Mouse (Mus musculus) embryonic facial prominence, embryonic 10.5 days (tissue): ENCODE measurements around the gene Hivep3. TPM values are rescaled to one million over a fixed set of nuclear protein-coding genes. Genes with fewer than 3 reads are reported as not detected.

Experiments
- DNase-seq: peaks from one replicate; pipeline ENCODE4 v3.0.0-alpha.2; 2017; ENCODE audit warnings: low spot score
- H3K27ac ChIP-seq: fragments of 300-500 bp; sonication (generic); replicated peaks from 2 replicates; pipeline ENCODE4 v1.5.1; 2016; ENCODE audit warnings: mild to moderate bottlenecking
- H3K27me3 ChIP-seq: fragments of 300-500 bp; sonication (generic); replicated peaks from 2 replicates; pipeline ENCODE4 v1.6.1; 2016; ENCODE audit warnings: low read depth, mild to moderate bottlenecking; ENCODE audit not compliant: poor library complexity, severe bottlenecking
- H3K36me3 ChIP-seq: fragments of 300-500 bp; sonication (generic); replicated peaks from 2 replicates; pipeline ENCODE4 v1.6.1; 2016; ENCODE audit warnings: mild to moderate bottlenecking, moderate library complexity
- H3K4me1 ChIP-seq: fragments of 300-500 bp; sonication (generic); 2 replicates; pipeline ENCODE4 v1.6.1; 2016
- H3K4me3 ChIP-seq: fragments of 300-500 bp; sonication (generic); 2 replicates; pipeline ENCODE4 v1.5.1; 2016; ENCODE audit warnings: mild to moderate bottlenecking, moderate library complexity
- H3K9me3 ChIP-seq: fragments of 300-500 bp; sonication (generic); 2 replicates; pipeline ENCODE4 v1.6.1; 2016; ENCODE audit warnings: mild to moderate bottlenecking
- WGBS: fragments of 180-500 bp; shearing (Covaris S2); methylation state at CpG from one replicate; pipeline ENCODE4 v1.1.7; 2016; 5-methylcytosine and 5-hydroxymethylcytosine counted together
- polyA plus RNA-seq: library from polyadenylated mRNA; unstranded; fragments of >200 nt; fragmentation: Nextera tagmentation; extraction: Ambion mirVana; gene quantifications from 2 replicates; pipeline ENCODE4 v1.2.1, GENCODE M21; 2016

Hivep3 gene
- polyA plus RNA-seq, result 0.67 and 1.5 TPM in 2 replicates

DNA sequence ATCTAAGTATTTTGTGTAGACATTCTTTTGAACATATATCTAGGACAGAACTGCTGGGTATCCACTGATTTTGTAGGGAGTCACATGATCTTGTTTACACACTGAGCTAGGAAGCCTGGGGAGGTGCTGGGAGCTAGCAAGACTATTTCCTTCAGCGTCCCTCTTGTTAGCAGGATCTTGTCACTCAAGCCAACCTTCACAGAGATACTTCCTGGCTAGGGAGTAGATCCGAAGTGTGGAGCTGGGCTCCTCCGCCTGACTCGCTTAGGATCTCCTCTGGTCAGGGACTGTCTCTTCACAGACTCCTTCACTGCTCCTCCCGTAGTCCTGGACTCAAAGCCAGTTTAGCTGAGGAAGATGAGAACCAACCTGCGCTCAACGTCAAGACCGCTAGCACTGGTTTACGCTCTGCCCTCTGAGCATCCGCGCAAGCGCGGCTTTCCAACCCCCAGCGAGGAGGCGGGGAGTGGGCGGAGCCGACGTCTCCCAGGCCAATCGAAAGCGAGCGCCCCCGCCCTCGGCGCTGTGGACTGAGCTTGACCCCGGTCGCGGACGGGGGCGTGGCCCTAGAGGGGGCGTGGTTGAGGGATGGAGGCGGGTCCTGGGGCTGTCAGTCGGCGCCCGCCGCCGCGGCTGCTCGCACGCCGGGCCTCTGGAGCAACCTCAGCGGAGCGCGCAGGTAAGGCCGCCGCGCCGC, at the start of gene Hivep3:
Gene Hivep3 (plus strand): TSS at position 601 of the 697 bp plus-strand sequence.
- H3K4me1 ChIP-seq, result peaks cover 12% of the 10 kb centered on the region
- peak within 1 kb of the TSS; percentile 86 for H3K4me3 ChIP-seq
- no peaks in the 10 kb centered on the region for H3K36me3 ChIP-seq
- peak within 1 kb of the TSS; percentile 69 for H3K27ac ChIP-seq
- H3K9me3 ChIP-seq, result no peaks in the 10 kb centered on the region
- peak; percentile 100 for DNase-seq
- peaks cover 49% of the 10 kb centered on the region for H3K27me3 ChIP-seq
- under 1% methylated on average over 47 of the region's 47 CpGs for WGBS

DNA sequence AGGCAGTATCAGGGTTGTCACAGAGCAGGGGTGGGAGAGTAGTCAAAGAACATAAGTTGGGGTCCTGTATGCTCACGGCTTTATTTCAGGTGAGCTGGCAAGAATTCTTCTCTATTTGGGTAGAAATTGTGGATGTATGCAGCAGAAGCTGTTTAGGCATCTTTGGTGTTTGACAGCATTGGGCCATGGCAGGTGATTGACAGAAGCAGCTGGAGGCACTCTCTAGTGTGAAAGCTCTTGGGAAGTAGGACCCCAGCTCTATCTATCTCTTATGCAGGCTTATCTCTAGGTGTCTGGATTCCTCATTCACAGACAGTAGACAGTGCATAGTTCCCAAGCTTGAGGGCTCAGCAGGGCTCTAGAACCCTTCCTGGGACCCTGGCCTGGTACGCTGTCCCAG, 47.8 kb upstream of the Hivep3 start:
- Histone ChIP-seq H3K9me3 (no peaks in the 10 kb centered on the region), H3K27ac (no peak overlapping the region), H3K4me1 (peaks cover 11% of the 10 kb centered on the region), H3K36me3 (no peaks in the 10 kb centered on the region), H3K4me3 (no peak overlapping the region), H3K27me3 (no peaks in the 10 kb centered on the region)
- no peak for DNase-seq
- 89% methylated on average over 2 of the region's 2 CpGs for WGBS

DNA sequence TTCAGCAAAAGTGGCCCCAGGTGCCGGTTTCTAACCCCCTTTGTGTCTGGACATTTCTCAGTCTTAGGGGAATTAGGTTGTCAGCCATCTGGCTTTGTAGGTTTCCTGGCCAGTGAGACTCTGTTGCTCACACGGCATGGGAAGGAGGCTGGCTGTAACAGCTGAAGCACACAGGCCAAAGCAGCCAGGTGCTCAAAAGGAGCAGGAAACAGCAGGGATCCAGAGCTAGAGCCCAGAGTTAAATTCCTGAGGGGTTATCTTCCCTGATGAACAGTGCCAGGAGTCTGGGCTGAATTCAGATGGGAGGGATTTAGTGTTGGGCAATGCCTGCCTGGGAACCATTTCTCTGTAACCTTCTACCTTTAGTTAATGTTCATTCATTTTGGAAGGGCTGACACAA, 35.2 kb upstream of the Hivep3 start:
- H3K27ac ChIP-seq, result no peak overlapping the region
- DNase-seq, result no peak

DNA sequence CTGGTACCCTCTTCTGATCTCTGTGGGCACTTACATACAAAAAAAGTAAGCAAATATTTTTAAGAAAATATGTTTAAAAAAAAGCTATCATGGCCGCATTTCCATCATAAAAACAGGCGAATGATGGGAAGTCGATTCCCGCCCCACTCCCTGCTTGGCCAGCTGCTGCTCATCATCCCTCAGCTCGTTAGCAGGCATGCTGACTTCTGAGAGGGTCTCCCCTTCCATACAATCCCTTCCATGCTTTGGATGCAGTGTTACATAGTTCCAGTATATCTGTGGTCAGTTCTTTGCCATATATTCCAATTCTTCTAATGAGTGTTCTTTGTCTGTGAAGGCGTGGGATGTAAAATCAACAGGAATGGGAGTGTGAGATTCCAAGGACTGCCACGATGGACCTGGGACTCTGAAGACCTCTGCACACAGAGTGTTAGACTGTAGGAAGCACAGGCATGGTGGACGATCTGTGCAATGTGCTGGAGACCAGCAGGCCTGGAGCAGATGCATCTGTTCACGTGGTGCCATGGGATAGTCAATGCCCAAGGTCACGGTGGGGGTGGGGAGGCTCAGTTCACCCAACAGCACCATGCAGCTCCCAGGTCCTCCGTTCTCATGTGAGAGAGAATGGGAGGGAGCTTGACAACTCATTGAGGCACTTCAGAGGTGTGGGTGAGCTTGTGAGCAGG, 32.2 kb upstream of the Hivep3 start:
- no peaks in the 10 kb centered on the region for H3K36me3 ChIP-seq
- DNase-seq, result no peak
- WGBS, result 86% methylated on average over 11 of the region's 11 CpGs
- no peak overlapping the region for H3K4me3 ChIP-seq
- H3K27me3 ChIP-seq, result no peaks in the 10 kb centered on the region
- H3K27ac ChIP-seq, result no peak overlapping the region
- H3K9me3 ChIP-seq, result no peaks in the 10 kb centered on the region
- peaks cover 12% of the 10 kb centered on the region for H3K4me1 ChIP-seq

More for the DNA sequence above, 35.2 kb upstream of the Hivep3 start:
- no peaks in the 10 kb centered on the region for H3K36me3 ChIP-seq
- no peaks in the 10 kb centered on the region for H3K9me3 ChIP-seq
- peaks cover 12% of the 10 kb centered on the region for H3K4me1 ChIP-seq
- H3K27me3 ChIP-seq, result no peaks in the 10 kb centered on the region
- WGBS, result 65% methylated on average over 2 of the region's 2 CpGs
- no peak overlapping the region for H3K4me3 ChIP-seq

DNA sequence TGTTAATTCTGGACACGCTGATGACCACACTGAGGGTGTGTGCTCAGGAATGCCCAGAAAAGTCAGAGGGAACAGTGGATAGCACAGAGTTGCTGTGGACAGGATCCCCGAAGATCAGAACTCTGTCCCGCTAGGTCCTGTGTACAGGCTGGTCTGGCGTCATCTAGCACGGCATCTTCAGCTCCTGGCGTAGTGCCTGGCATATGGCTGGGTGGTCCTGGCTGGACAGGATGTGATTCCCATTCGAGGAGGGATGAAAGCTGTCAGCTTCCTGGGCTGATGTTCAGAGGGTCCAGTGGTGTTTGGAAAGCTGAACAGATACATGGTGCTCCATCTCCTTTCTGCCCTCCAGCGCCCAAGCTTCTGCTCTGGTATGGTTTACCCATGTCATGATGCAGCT, 29.6 kb upstream of the Hivep3 start:
- DNase-seq, result no peak
- H3K27ac ChIP-seq, result no peak overlapping the region
- no peak overlapping the region for H3K4me3 ChIP-seq
- no peaks in the 10 kb centered on the region for H3K9me3 ChIP-seq
- no peaks in the 10 kb centered on the region for H3K27me3 ChIP-seq
- WGBS, result 93% methylated on average over 8 of the region's 8 CpGs
- H3K4me1 ChIP-seq, result peaks cover 16% of the 10 kb centered on the region
- H3K36me3 ChIP-seq, result no peaks in the 10 kb centered on the region

DNA sequence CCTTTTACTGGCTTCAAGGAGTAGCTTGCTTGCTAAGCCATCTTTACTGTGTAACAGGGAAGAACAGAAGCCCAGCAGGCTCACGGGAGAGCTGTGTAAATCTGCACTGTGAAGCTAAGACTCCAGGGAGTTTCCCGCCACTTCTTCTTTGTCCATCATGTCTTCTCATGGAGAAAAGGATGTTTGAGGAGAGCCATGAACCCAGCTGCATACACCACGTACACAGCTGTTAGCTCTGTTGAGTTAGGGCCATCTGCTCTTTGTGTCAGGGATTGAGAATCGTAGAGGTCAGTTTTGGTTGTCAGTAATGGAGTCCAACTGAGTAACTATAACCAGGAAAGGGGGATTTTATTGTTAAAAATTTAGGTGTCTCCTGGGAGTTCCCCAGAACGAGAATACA, 26.3 kb upstream of the Hivep3 start:
- H3K27me3 ChIP-seq, result no peaks in the 10 kb centered on the region
- no peak overlapping the region for H3K27ac ChIP-seq
- H3K4me3 ChIP-seq, result no peak overlapping the region
- DNase-seq, result no peak
- 69% methylated on average over 5 of the region's 5 CpGs for WGBS
- no peaks in the 10 kb centered on the region for H3K9me3 ChIP-seq
- no peaks in the 10 kb centered on the region for H3K36me3 ChIP-seq
- peaks cover 8% of the 10 kb centered on the region for H3K4me1 ChIP-seq

DNA sequence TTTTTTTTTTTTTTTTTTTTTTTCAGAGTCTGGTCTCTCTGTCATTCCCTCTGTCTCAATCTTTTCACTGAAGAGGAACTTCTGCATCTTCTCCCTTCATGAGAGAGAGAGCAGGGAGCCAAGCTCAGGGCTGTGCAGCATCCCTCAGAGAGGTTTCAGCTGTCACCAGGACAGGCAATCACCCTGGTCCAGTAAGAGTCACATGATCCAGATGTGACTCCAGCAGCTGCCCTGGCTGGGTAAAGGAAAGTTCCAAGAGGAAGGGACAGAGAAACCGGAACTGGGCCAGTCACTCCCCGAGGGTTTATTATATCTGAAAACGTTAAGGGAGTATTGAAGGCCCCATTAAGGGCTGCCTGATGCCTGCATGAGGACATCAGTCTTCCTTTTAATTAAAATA, 25.8 kb upstream of the Hivep3 start:
- Histone ChIP-seq H3K4me3 (no peak overlapping the region), H3K9me3 (no peaks in the 10 kb centered on the region), H3K27ac (no peak overlapping the region), H3K36me3 (no peaks in the 10 kb centered on the region), H3K4me1 (peaks cover 3% of the 10 kb centered on the region; the same call in 1 of the 2 replicates), H3K27me3 (no peaks in the 10 kb centered on the region)
- no peak for DNase-seq
- 42% methylated on average over 3 of the region's 3 CpGs for WGBS

DNA sequence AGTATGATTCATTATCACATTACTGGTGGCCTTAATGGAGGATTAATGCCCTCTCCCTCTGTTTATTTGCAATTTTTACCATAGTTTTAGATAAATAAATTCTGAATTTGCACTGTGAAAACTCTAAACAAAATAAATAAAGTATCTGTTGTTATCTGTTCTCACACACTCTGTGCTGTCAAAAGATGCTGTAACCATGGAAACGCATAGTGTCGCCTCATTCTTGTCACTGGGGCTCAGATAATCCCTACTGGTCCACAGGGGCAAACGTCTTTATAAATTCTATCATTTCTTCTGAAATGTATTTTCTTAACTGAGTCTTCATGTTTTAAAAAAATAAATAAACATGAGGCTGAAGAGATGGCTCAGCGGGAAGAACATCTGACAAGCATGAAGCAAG, 23.4 kb upstream of the Hivep3 start:
- Histone ChIP-seq H3K4me3 (no peak overlapping the region), H3K27me3 (no peaks in the 10 kb centered on the region), H3K9me3 (no peaks in the 10 kb centered on the region), H3K27ac (no peak overlapping the region), H3K4me1 (0 out of 2 replicates have a peak, but pooled peaks cover 3% of the 10 kb centered on the region), H3K36me3 (no peaks in the 10 kb centered on the region)
- 78% methylated on average over 4 of the region's 4 CpGs for WGBS
- no peak for DNase-seq

DNA sequence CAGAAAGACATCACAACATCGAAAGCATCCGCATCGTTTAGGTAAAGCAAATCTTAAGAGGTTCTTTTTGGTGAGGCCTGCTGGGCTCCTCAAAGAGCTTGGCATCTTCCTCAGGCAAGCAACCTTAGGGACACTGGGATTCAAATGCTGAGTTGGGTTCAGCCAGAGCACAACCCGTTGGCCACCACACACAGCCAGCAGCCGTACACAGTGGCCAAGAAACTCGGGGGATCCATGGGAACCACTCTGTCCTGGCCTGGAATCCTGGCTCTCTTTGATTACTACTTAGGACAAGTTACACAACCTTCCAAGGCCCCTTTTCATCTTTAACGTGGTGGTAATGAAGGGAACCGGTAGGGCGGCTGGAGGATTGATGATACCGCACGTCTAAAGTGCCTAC, 16.1 kb upstream of the Hivep3 start:
- no peaks in the 10 kb centered on the region for H3K9me3 ChIP-seq
- WGBS, result 85% methylated on average over 11 of the region's 11 CpGs
- no peak overlapping the region for H3K4me3 ChIP-seq
- H3K27ac ChIP-seq, result no peak overlapping the region
- H3K27me3 ChIP-seq, result no peaks in the 10 kb centered on the region
- no peak for DNase-seq
- H3K36me3 ChIP-seq, result no peaks in the 10 kb centered on the region
- no peaks in the 10 kb centered on the region for H3K4me1 ChIP-seq

DNA sequence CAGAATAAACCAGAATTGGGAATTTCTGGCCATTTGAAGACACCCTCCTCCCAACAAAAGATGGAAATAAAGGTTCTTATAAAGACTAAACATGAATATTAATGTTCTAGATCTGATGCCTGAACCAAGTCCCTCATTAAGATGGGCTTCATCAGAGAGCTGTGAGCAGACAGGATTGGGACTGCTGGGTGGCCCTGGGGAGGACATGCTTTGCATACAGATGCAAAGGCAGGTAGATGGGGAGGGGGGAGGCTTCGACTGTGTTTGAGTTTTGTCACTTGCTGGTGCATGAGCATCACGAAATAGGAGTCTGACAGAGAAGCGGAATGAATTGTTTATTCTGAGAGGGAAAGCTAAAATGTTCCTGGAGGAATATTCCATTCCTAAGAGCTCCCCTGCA, 12.1 kb upstream of the Hivep3 start:
- no peaks in the 10 kb centered on the region for H3K9me3 ChIP-seq
- no peaks in the 10 kb centered on the region for H3K4me1 ChIP-seq
- H3K36me3 ChIP-seq, result no peaks in the 10 kb centered on the region
- H3K27ac ChIP-seq, result no peak overlapping the region
- H3K4me3 ChIP-seq, result no peak overlapping the region
- H3K27me3 ChIP-seq, result no peaks in the 10 kb centered on the region
- 86% methylated on average over 3 of the region's 3 CpGs for WGBS
- no peak for DNase-seq

DNA sequence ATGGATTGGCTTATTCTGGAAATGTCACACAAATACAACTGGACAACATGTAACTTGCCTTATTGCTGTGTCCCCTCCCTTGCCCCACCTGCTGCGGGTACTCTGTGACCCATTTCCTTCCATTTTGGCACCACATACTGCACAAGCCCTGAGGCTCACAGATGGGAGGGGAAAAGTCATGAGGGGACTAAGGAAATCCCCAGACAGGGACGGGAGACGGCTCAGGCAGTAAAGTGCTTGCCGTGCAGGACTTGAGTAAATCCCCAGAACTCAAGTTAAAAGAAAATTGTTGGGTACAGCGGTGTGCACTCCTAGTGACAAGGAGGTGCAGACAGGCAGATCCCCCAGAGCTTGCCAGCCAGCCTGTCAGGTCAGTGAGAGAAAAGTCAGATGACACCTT, 7.5 kb upstream of the Hivep3 start:
- H3K27ac ChIP-seq, result no peak overlapping the region
- no peaks in the 10 kb centered on the region for H3K27me3 ChIP-seq
- no peaks in the 10 kb centered on the region for H3K36me3 ChIP-seq
- no peaks in the 10 kb centered on the region for H3K4me1 ChIP-seq
- 69% methylated on average over 5 of the region's 5 CpGs for WGBS
- DNase-seq, result no peak
- H3K4me3 ChIP-seq, result no peak overlapping the region
- no peaks in the 10 kb centered on the region for H3K9me3 ChIP-seq

DNA sequence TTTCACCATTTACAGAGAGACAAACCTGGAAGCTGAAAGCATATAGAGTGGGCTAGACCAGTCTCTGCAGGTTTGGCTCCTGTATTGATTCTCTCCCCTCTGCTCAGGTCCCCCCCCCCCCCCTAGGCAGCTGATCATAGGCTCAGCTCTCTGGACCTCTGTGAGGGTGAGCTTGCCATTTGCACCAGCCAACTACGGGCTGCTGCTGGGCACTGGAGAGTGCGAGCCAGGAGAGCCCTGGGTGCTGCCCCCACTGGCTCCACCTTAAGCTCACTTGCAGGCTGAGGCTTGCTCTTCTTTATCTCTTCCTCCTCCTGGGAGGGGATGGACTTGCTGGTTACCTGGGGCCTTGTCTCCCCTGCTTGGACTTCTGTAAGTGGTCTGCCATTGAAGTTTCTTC, 5.7 kb upstream of the Hivep3 start:
- Histone ChIP-seq H3K9me3 (no peaks in the 10 kb centered on the region), H3K4me1 (peaks cover under 1% of the 10 kb centered on the region), H3K27me3 (0 out of 2 replicates have a peak, but pooled peaks cover 5% of the 10 kb centered on the region), H3K4me3 (no peak overlapping the region), H3K27ac (no peak overlapping the region), H3K36me3 (no peaks in the 10 kb centered on the region)
- no peak for DNase-seq
- WGBS, result 68% methylated on average over 2 of the region's 2 CpGs

DNA sequence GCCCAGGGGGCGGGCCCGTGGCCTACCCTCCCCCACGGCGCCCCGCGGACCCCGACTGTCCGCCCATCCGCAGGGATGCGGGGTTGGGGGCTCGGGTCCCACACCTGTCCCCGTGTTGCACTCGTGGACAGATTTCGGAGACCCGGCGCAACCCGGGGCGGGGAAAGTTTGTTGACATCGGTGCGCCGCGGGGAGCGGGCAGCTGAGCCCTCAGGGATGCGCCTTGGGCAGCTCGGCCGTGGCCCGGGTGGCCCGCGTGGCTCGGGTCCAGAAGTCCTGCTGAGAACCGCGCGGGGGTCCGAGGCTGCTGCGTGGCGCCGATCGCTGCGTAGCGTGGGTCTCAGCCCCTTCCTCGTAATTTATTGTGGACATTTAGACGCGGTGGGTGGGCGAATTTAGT, 358 bp downstream of the Hivep3 start:
- Histone ChIP-seq H3K27ac (no peak overlapping the region), H3K36me3 (no peaks in the 10 kb centered on the region), H3K4me3 (peak overlapping the region; percentile 86), H3K4me1 (peaks cover 12% of the 10 kb centered on the region), H3K27me3 (peaks cover 49% of the 10 kb centered on the region), H3K9me3 (no peaks in the 10 kb centered on the region)
- under 1% methylated on average over 43 of the region's 44 CpGs for WGBS
- DNase-seq, result no peak
